Comparison of ENCODE assay signal across 9 mouse cellular contexts in genomic region chr8:119832931-119833330, GRCm38 (mm10). TPM values are rescaled to one million over a fixed set of nuclear protein-coding genes. Genes with fewer than 3 reads are reported as not detected.
DNase-seq lines count a peak whose midpoint lies in the region; ATAC-seq and TF ChIP-seq lines count a peak whose summit lies in the region.
"Had no signal": no experiment of that assay in that cellular context is flagged by ENCODE, and none has a peak within 500 bp of the region (broad histone marks: within the 10 kb centered on the region; RNA-seq: fewer than 3 reads in every experiment).

No protein-coding gene starts in this region.

- DNase-seq in kidney, postnatal 36 days: peak; percentile 34 to 43
- no peak for DNase-seq in kidney, adult 18-20 months
- DNase-seq in embryo, embryonic 11 days: peak; percentile 72
- DNase-seq in cerebellum, postnatal 25 days: no peak
- DNase-seq in left cerebral cortex, adult 9 months (ENCODE audit: low spot score in 2 of 2): no peak
- no peak for DNase-seq in kidney, adult 2 months
- DNase-seq: lung, adult 2 months had no signal

- peak overlapping the region; percentile 21; the same call in 1 of the 2 replicates for H3K9ac ChIP-seq in hindbrain, embryonic 13.5 days
- 0 out of 2 replicates have a peak overlapping the region, but pooled peaks have one; percentile 13 for H3K9ac ChIP-seq in neural tube, embryonic 12.5 days

- H3K9me3 ChIP-seq in hindbrain, embryonic 13.5 days: no peaks in the 10 kb centered on the region
- no peaks in the 10 kb centered on the region for H3K9me3 ChIP-seq in neural tube, embryonic 12.5 days

- peak overlapping the region; percentile 82 for H3K27ac ChIP-seq in hindbrain, embryonic 13.5 days
- no peak overlapping the region; the same call in 1 of the 2 replicates for H3K27ac ChIP-seq in neural tube, embryonic 12.5 days
- H3K27ac ChIP-seq in kidney, adult 2 months (ENCODE audit: insufficient read depth, low read depth, low read length): no peak overlapping the region

- H3K27me3 ChIP-seq in hindbrain, embryonic 13.5 days: no peaks in the 10 kb centered on the region
- no peaks in the 10 kb centered on the region for H3K27me3 ChIP-seq in neural tube, embryonic 12.5 days (replicated peaks)
- no peaks in the 10 kb centered on the region for H3K27me3 ChIP-seq in kidney, adult 2 months (replicated peaks; ENCODE audit: control insufficient read depth, insufficient read depth, low read length)

- no peak for TF ChIP-seq CTCF in kidney, adult 2 months (conservative IDR thresholded peaks at IDR 0.05; ENCODE audit: insufficient read depth, insufficient read length, low read depth, low read length)

- H3K4me2 ChIP-seq in hindbrain, embryonic 13.5 days: peak overlapping the region; percentile 25; the same call in 1 of the 2 replicates
- peak overlapping the region; percentile 36 for H3K4me2 ChIP-seq in neural tube, embryonic 12.5 days (replicated peaks)

- H3K36me3 ChIP-seq in hindbrain, embryonic 13.5 days: peaks cover 14% of the 10 kb centered on the region; the same call in 1 of the 2 replicates
- no peaks in the 10 kb centered on the region for H3K36me3 ChIP-seq in neural tube, embryonic 12.5 days
- H3K36me3 ChIP-seq in kidney, adult 2 months (ENCODE audit: control insufficient read depth, insufficient read depth, low read length): no peaks in the 10 kb centered on the region

- ATAC-seq in hindbrain, embryonic 13.5 days (ENCODE audit: low FRiP score): no peak
- ATAC-seq in neural tube, embryonic 12.5 days (ENCODE audit: low FRiP score, low read depth): no peak

- WGBS in hindbrain, embryonic 13.5 days: 7% methylated on average over 5 of the region's 5 CpGs
- WGBS in neural tube, embryonic 12.5 days: 7% methylated on average over 5 of the region's 5 CpGs
- 45% methylated on average over 5 of the region's 5 CpGs for WGBS in kidney, adult 2 months

- no peak for TF ChIP-seq POLR2A in kidney, adult 2 months (IDR thresholded peaks at IDR 0.05; ENCODE audit: low read depth, low read length)

- peaks cover 92% of the 10 kb centered on the region for H3K4me1 ChIP-seq in hindbrain, embryonic 13.5 days (replicated peaks)
- H3K4me1 ChIP-seq in neural tube, embryonic 12.5 days: peaks cover 89% of the 10 kb centered on the region
- peaks cover 37% of the 10 kb centered on the region for H3K4me1 ChIP-seq in kidney, adult 2 months (ENCODE audit: control insufficient read depth, insufficient read depth, low read length)

- no peak overlapping the region for H3K4me3 ChIP-seq in hindbrain, embryonic 13.5 days
- H3K4me3 ChIP-seq in neural tube, embryonic 12.5 days: no peak overlapping the region
- no peak overlapping the region for H3K4me3 ChIP-seq in kidney, adult 2 months (ENCODE audit: insufficient read depth, low read depth, low read length)

RNA-seq across cellular contexts. Expression of gene Cotl1, which starts 7.4 kb away (rescaled TPM):
- 98.1 and 106 TPM in 2 replicates for polyA plus RNA-seq in hindbrain, embryonic 13.5 days (2015; fragmentation: Nextera tagmentation; extraction: Ambion mirVana)
- polyA plus RNA-seq in neural tube, embryonic 12.5 days (2016; fragmentation: Nextera tagmentation; extraction: Ambion mirVana): 219 and 263 TPM in 2 replicates
- polyA plus RNA-seq in kidney, adult 2 months (2012; rRNA removed): 427 and 463 TPM in 2 replicates

RNA-seq across cellular contexts. Expression of gene Klhl36, which starts 29.1 kb away (rescaled TPM):
- polyA plus RNA-seq in hindbrain, embryonic 13.5 days (2015; fragmentation: Nextera tagmentation; extraction: Ambion mirVana): 14.6 and 14.8 TPM in 2 replicates
- polyA plus RNA-seq in neural tube, embryonic 12.5 days (2016; fragmentation: Nextera tagmentation; extraction: Ambion mirVana): 10.8 and 10.9 TPM in 2 replicates
- polyA plus RNA-seq in kidney, adult 2 months (2012; rRNA removed): 37.7 and 52.4 TPM in 2 replicates

RNA-seq across cellular contexts. Expression of gene Tldc1, which starts 54.7 kb away (rescaled TPM):
- polyA plus RNA-seq in hindbrain, embryonic 13.5 days (2015; fragmentation: Nextera tagmentation; extraction: Ambion mirVana): 11.8 and 12.8 TPM in 2 replicates
- 11.6 and 12.1 TPM in 2 replicates for polyA plus RNA-seq in neural tube, embryonic 12.5 days (2016; fragmentation: Nextera tagmentation; extraction: Ambion mirVana)
- polyA plus RNA-seq in kidney, adult 2 months (2012; rRNA removed): 11.6 and 12.6 TPM in 2 replicates

Comparison
In these comparisons a context has a peak if more than half of its experiments do, and no peak if none do; other contexts are left out.
1. DNase-seq: peak in kidney, postnatal 36 days (2 of 2) and embryo, embryonic 11 days (single experiment); none in kidney, adult 18-20 months (single experiment), cerebellum, postnatal 25 days (0 of 2), left cerebral cortex, adult 9 months (0 of 2) and kidney, adult 2 months (single experiment).